Mouse (Mus musculus) R1 (cell line): ENCODE measurements at regions not wholly inside any gene's neighbourhood (a gene's known extent, or its start where the extent isn't known, plus 50 kb on each side); places are given as distances from the start of the nearest gene placed in this dataset.
"Not testable (repeated sequence)": the region's sequence is repeated elsewhere in the genome, so short reads cannot be mapped to it uniquely, and the experiment has no call there.

Experiments used
- DNase-seq: peaks from one replicate; pipeline ENCODE4 v3.0.0-alpha.2; 2018; ENCODE audit warnings: low read depth, low spot score

- no peak for DNase-seq
Observed at GRCm38 (mm10) chrX:159066212-159066611, 143.9 kb upstream of the Rps6ka3 start.

GRCm38 (mm10) chrX:159072647-159073046 lies 137.5 kb upstream of the Rps6ka3 start:
- no peak for DNase-seq

GRCm38 (mm10) chrX:159073533-159073932 lies 136.6 kb upstream of the Rps6ka3 start:
- DNase-seq = no peak

- no peak for DNase-seq
Observed at GRCm38 (mm10) chrX:159080508-159080907, 129.6 kb upstream of the Rps6ka3 start.

- DNase-seq = not testable (repeated sequence)
Observed at GRCm38 (mm10) chrX:159110651-159111050, 99.5 kb upstream of the Rps6ka3 start.

- DNase-seq = no peak
Observed at GRCm38 (mm10) chrX:159116210-159116609, 93.9 kb upstream of the Rps6ka3 start.

GRCm38 (mm10) chrX:159140554-159140953 lies 69.6 kb upstream of the Rps6ka3 start:
- no peak for DNase-seq

GRCm38 (mm10) chrX:159143278-159143677 lies 66.8 kb upstream of the Rps6ka3 start:
- DNase-seq = no peak

- no peak for DNase-seq
Observed at GRCm38 (mm10) chrX:159144674-159145073, 65.4 kb upstream of the Rps6ka3 start.

GRCm38 (mm10) chrX:159145212-159145611 lies 64.9 kb upstream of the Rps6ka3 start:
- no peak for DNase-seq

GRCm38 (mm10) chrX:159155786-159156185 lies 54.3 kb upstream of the Rps6ka3 start:
- DNase-seq = no peak

- no peak for DNase-seq
Observed at GRCm38 (mm10) chrX:159156976-159157375, 53.1 kb upstream of the Rps6ka3 start.

GRCm38 (mm10) chrX:159159727-159160126 lies 50.4 kb upstream of the Rps6ka3 start:
- DNase-seq = no peak
